In genomic region chr11:121548996-121549842, GRCm38 (mm10) we compare ENCODE assay signal across 9 mouse cellular contexts. TPM values are rescaled to one million over a fixed set of nuclear protein-coding genes. Genes with fewer than 3 reads are reported as not detected.
DNase-seq lines count a peak whose midpoint lies in the region; ATAC-seq and TF ChIP-seq lines count a peak whose summit lies in the region.
"Had no signal": no experiment of that assay in that cellular context is flagged by ENCODE, and none has a peak within 500 bp of the region (broad histone marks: within the 10 kb centered on the region; RNA-seq: fewer than 3 reads in every experiment).

No protein-coding gene starts in this region.

- TF ChIP-seq CTCF in MEL (IDR thresholded peaks at IDR 0.05 in 2 of 3, conservative IDR thresholded peaks at IDR 0.05 in 1 of 3; ENCODE audit: control insufficient read depth in 1 of 3, insufficient read depth in 1 of 3, low read depth in 2 of 3, low read length in 3 of 3, poor library complexity in 1 of 3, severe bottlenecking in 1 of 3) = no peak

- H3K4me2 ChIP-seq in forebrain, embryonic 15.5 days (replicated peaks) = no peak overlapping the region
- H3K4me2 ChIP-seq in midbrain, embryonic 11.5 days = no peak overlapping the region
- H3K4me2 ChIP-seq: embryonic facial prominence, embryonic 12.5 days had no signal

- H3K27me3 ChIP-seq in MEL (ENCODE audit: control insufficient read depth in 1 of 2, insufficient read depth in 2 of 2, low read length in 2 of 2) = no peaks in the 10 kb centered on the region
- H3K27me3 ChIP-seq in forebrain, embryonic 15.5 days = no peaks in the 10 kb centered on the region
- H3K27me3 ChIP-seq in midbrain, embryonic 11.5 days (ENCODE audit: control insufficient read depth, insufficient read depth, low read length) = no peaks in the 10 kb centered on the region
- H3K27me3 ChIP-seq: embryonic facial prominence, embryonic 12.5 days had no signal

- peak; percentile 47; the same call in 1 of the 2 replicates for ATAC-seq in forebrain, embryonic 15.5 days (replicated peaks)
- 0 out of 2 replicates have a peak, but pooled peaks have one; percentile 9 for ATAC-seq in midbrain, embryonic 11.5 days (ENCODE audit: low FRiP score)

- H3K4me1 ChIP-seq in MEL (ENCODE audit: control insufficient read depth in 1 of 2, insufficient read depth in 2 of 2, low read length in 2 of 2) = peaks cover 38 to 44% of the 10 kb centered on the region in 2 experiments
- H3K4me1 ChIP-seq in forebrain, embryonic 15.5 days = peaks cover 28% of the 10 kb centered on the region
- peaks cover 19% of the 10 kb centered on the region for H3K4me1 ChIP-seq in midbrain, embryonic 11.5 days (ENCODE audit: control insufficient read depth, insufficient read depth, low read length)

- H3K9me3 ChIP-seq in MEL (replicated peaks; ENCODE audit: insufficient read depth, low read length) = no peaks in the 10 kb centered on the region
- no peaks in the 10 kb centered on the region for H3K9me3 ChIP-seq in forebrain, embryonic 15.5 days
- no peaks in the 10 kb centered on the region for H3K9me3 ChIP-seq in midbrain, embryonic 11.5 days (ENCODE audit: control insufficient read depth, low read length)
- H3K9me3 ChIP-seq: embryonic facial prominence, embryonic 12.5 days had no signal

- H3K9ac ChIP-seq in MEL (ENCODE audit: control insufficient read depth, low read depth, low read length, poor library complexity, severe bottlenecking) = no peak overlapping the region
- no peak overlapping the region for H3K9ac ChIP-seq in forebrain, embryonic 15.5 days (replicated peaks)
- no peak overlapping the region for H3K9ac ChIP-seq in midbrain, embryonic 11.5 days (ENCODE audit: low read length)
- H3K9ac ChIP-seq: embryonic facial prominence, embryonic 12.5 days had no signal

- H3K36me3 ChIP-seq in MEL (ENCODE audit: control insufficient read depth in 1 of 2, insufficient read depth in 2 of 2, low read length in 2 of 2) = peaks cover 2 to 30% of the 10 kb centered on the region in 2 experiments; a peak in 2 of 4 replicates
- no peaks in the 10 kb centered on the region for H3K36me3 ChIP-seq in forebrain, embryonic 15.5 days
- H3K36me3 ChIP-seq in midbrain, embryonic 11.5 days (ENCODE audit: control insufficient read depth, insufficient read depth, low read length) = no peaks in the 10 kb centered on the region

- peak; percentile 30 to 71 for DNase-seq in adrenal gland, adult (ENCODE audit: inconsistent age in 2 of 2, low spot score in 1 of 2)
- no peak for DNase-seq in adrenal gland, adult 8-10 months
- peak; percentile 80 for DNase-seq in MEL (ENCODE audit: low read depth, low spot score)
- DNase-seq in kidney, postnatal 10 days = peak; percentile 46
- DNase-seq in midbrain, embryonic 11.5 days (ENCODE audit: low spot score, missing footprints) = peak; percentile 86
- no peak for DNase-seq in thymus, postnatal 10 days (ENCODE audit: low spot score in 2 of 2)
- no peak for DNase-seq in thymus, postnatal 36 days

- no peak for TF ChIP-seq RAD21 in MEL (IDR thresholded peaks at IDR 0.05; ENCODE audit: low read depth, low read length)

- TF ChIP-seq EP300 in MEL (IDR thresholded peaks at IDR 0.05; ENCODE audit: low read depth in 1 of 2, low read length in 2 of 2) = peak; percentile 47 to 55

- H3K79me2 ChIP-seq in MEL (ENCODE audit: control insufficient read depth, insufficient read depth, low read length, poor library complexity) = no peaks in the 10 kb centered on the region

- H3K27ac ChIP-seq in MEL (ENCODE audit: control insufficient read depth, low read depth, low read length) = peak overlapping the region; percentile 11; the same call in 1 of the 2 replicates
- H3K27ac ChIP-seq in forebrain, embryonic 15.5 days (replicated peaks) = peak overlapping the region; percentile 55; the same call in 1 of the 2 replicates
- no peak overlapping the region for H3K27ac ChIP-seq in midbrain, embryonic 11.5 days (ENCODE audit: low read depth, low read length)

- 62% methylated on average over 12 of the region's 12 CpGs for WGBS in forebrain, embryonic 15.5 days
- WGBS in midbrain, embryonic 11.5 days = 67% methylated on average over 12 of the region's 12 CpGs

- H3K4me3 ChIP-seq in MEL (ENCODE audit: control insufficient read depth in 1 of 2, insufficient read depth in 1 of 2, low read depth in 2 of 2, low read length in 2 of 2) = peak overlapping the region in 1 of 2 experiments; percentile 30; a peak in 1 of 4 replicates
- no peak overlapping the region for H3K4me3 ChIP-seq in forebrain, embryonic 15.5 days
- no peak overlapping the region for H3K4me3 ChIP-seq in midbrain, embryonic 11.5 days (ENCODE audit: low read depth, low read length)
- H3K4me3 ChIP-seq: embryonic facial prominence, embryonic 12.5 days had no signal

- no peak for TF ChIP-seq POLR2A in MEL (IDR thresholded peaks at IDR 0.05; ENCODE audit: control insufficient read depth in 1 of 2, insufficient read depth in 1 of 2, low read depth in 1 of 2, low read length in 2 of 2, poor library complexity in 1 of 2)

TF ChIP-seq in MEL, 35 proteins besides CTCF, POLR2A, EP300 and RAD21:
- TF ChIP-seq HCFC1 (IDR thresholded peaks at IDR 0.05; ENCODE audit: low read depth, low read length) = 0 out of 2 replicates have a peak, but pooled peaks have one; percentile 9
- no peak for TF ChIP-seq E2F4 (IDR thresholded peaks at IDR 0.05; ENCODE audit: borderline replicate concordance, low read depth, low read length)
- TF ChIP-seq GATA1 (IDR thresholded peaks at IDR 0.05; ENCODE audit: low read depth, low read length) = peak; percentile 53
- TF ChIP-seq SIN3A (IDR thresholded peaks at IDR 0.05; ENCODE audit: low read length) = peak; percentile 63
- TF ChIP-seq MEF2A (IDR thresholded peaks at IDR 0.05; ENCODE audit: extremely low read depth, insufficient replicate concordance, low read depth, low read length, poor library complexity, severe bottlenecking) = no peak
- TF ChIP-seq TCF12 (IDR thresholded peaks at IDR 0.05; ENCODE audit: low read depth, low read length) = peak; percentile 58; the same call in 1 of the 2 replicates
- TF ChIP-seq MXI1 (IDR thresholded peaks at IDR 0.05; ENCODE audit: low read depth, low read length) = peak; percentile 82
- TF ChIP-seq MYC (IDR thresholded peaks at IDR 0.05; ENCODE audit: low read depth, low read length) = 0 out of 2 replicates have a peak, but pooled peaks have one; percentile 59
- TF ChIP-seq JUND (IDR thresholded peaks at IDR 0.05; ENCODE audit: low read depth, low read length) = no peak
- TF ChIP-seq TAL1 (IDR thresholded peaks at IDR 0.05; ENCODE audit: low read length) = peak; percentile 57
- TF ChIP-seq KAT2A (conservative IDR thresholded peaks at IDR 0.05; ENCODE audit: low read depth, low read length) = no peak
- TF ChIP-seq MAX (IDR thresholded peaks at IDR 0.05; ENCODE audit: low read length) = peak; percentile 16; the same call in 1 of the 2 replicates
- TF ChIP-seq ELF1 (IDR thresholded peaks at IDR 0.05; ENCODE audit: low read depth, low read length) = no peak
- peak; percentile 77 for TF ChIP-seq ETS1 (IDR thresholded peaks at IDR 0.05; ENCODE audit: low read depth, low read length)
- no peak for TF ChIP-seq ZC3H11A (IDR thresholded peaks at IDR 0.05; ENCODE audit: low read depth, low read length)
- TF ChIP-seq POLR2AphosphoS2 (IDR thresholded peaks at IDR 0.05; ENCODE audit: low read length) = no peak
- TF ChIP-seq BHLHE40 (IDR thresholded peaks at IDR 0.05; ENCODE audit: borderline replicate concordance, low read depth, low read length) = 0 out of 2 replicates have a peak, but pooled peaks have one; percentile 20

RNA-seq across cellular contexts. Expression of gene Zfp750, which starts 30.1 kb away (rescaled TPM):
- under 1 TPM in 2 of 4 experiments, not detected in 2; 0.59 to 0.73 TPM for total RNA-seq in adrenal gland, adult 8-10 months (2022)
- total RNA-seq in MEL (2012; rRNA removed) = 0.08 TPM in 1 of 2 replicates, not detected in the other
- under 1 TPM in 1 of 2 experiments, not detected in 1; 0.06 TPM for polyA plus RNA-seq in MEL (2012; ENCODE audit: insufficient read depth in 1 of 2, insufficient read length in 2 of 2, low read depth in 1 of 2, low replicate concordance in 2 of 2, missing spikeins in 1 of 2)
- polyA plus RNA-seq in forebrain, embryonic 15.5 days (2015; fragmentation: Nextera tagmentation; extraction: Ambion mirVana) = 0.41 and 0.45 TPM in 2 replicates
- 0.17 and 0.20 TPM in 2 replicates for polyA plus RNA-seq in midbrain, embryonic 11.5 days (2014; fragmentation: Nextera tagmentation; extraction: Ambion mirVana)

Comparison
In these comparisons a context has a peak if more than half of its experiments do, and no peak if none do; other contexts are left out.
1. DNase-seq: peak in adrenal gland, adult (2 of 2), MEL (single experiment), kidney, postnatal 10 days (single experiment) and midbrain, embryonic 11.5 days (single experiment); none in adrenal gland, adult 8-10 months (single experiment), thymus, postnatal 10 days (0 of 2) and thymus, postnatal 36 days (0 of 2).